Mouse (Mus musculus) stomach, postnatal 0 days (tissue): ENCODE measurements around the gene Fam234b.

Experiments used
- CTCF ChIP-seq: IDR thresholded peaks from 2 replicates; pipeline ENCODE4 v1.5.1; 2016; ENCODE audit warnings: antibody characterized with exemption, low read depth, mild to moderate bottlenecking, moderate library complexity
- EP300 ChIP-seq: optimal IDR thresholded peaks from 2 replicates; pipeline ENCODE3; 2016; ENCODE audit warnings: antibody characterized with exemption

- TF ChIP-seq CTCF (no peak), EP300 (no peak)
Measured at GRCm38 (mm10) chr6:135238211-135238610, 40.4 kb downstream of the Fam234b start.
